ENCODE assay signal across 12 mouse cellular contexts in genomic region chr15:81576961-81577360, GRCm38 (mm10). TPM values are rescaled to one million over a fixed set of nuclear protein-coding genes. Genes with fewer than 3 reads are reported as not detected.
DNase-seq lines count a peak whose midpoint lies in the region; ATAC-seq and TF ChIP-seq lines count a peak whose summit lies in the region.
"Had no signal": no experiment of that assay in that cellular context is flagged by ENCODE, and none has a peak within 500 bp of the region (broad histone marks: within the 10 kb centered on the region; RNA-seq: fewer than 3 reads in every experiment).

No protein-coding gene starts in this region.

- H3K36me3 ChIP-seq in forebrain, embryonic 15.5 days: no peaks in the 10 kb centered on the region
- no peaks in the 10 kb centered on the region for H3K36me3 ChIP-seq in forebrain, embryonic 11.5 days (ENCODE audit: control insufficient read depth, insufficient read depth, low read length)
- H3K36me3 ChIP-seq in midbrain, embryonic 14.5 days (ENCODE audit: control insufficient read depth, insufficient read depth, low read length): no peaks in the 10 kb centered on the region
- no peaks in the 10 kb centered on the region for H3K36me3 ChIP-seq in midbrain, embryonic 10.5 days
- no peaks in the 10 kb centered on the region for H3K36me3 ChIP-seq in midbrain, postnatal 0 days (ENCODE audit: insufficient read depth, low read length)
- H3K36me3 ChIP-seq: limb, embryonic 13.5 days had no signal

- no peak overlapping the region for H3K27ac ChIP-seq in forebrain, embryonic 15.5 days (replicated peaks)
- no peak overlapping the region for H3K27ac ChIP-seq in forebrain, embryonic 11.5 days (ENCODE audit: low read depth, low read length)
- H3K27ac ChIP-seq in midbrain, embryonic 14.5 days (replicated peaks; ENCODE audit: low read depth, low read length): no peak overlapping the region
- no peak overlapping the region for H3K27ac ChIP-seq in midbrain, embryonic 10.5 days (replicated peaks)
- H3K27ac ChIP-seq in midbrain, postnatal 0 days (ENCODE audit: low read depth, low read length): 0 out of 2 replicates have a peak overlapping the region, but pooled peaks have one; percentile 38
- H3K27ac ChIP-seq: limb, embryonic 13.5 days had no signal

- H3K4me2 ChIP-seq in forebrain, embryonic 15.5 days (replicated peaks): no peak overlapping the region
- H3K4me2 ChIP-seq in forebrain, embryonic 11.5 days (ENCODE audit: low read depth, low read length, severe bottlenecking): no peak overlapping the region
- no peak overlapping the region for H3K4me2 ChIP-seq in midbrain, embryonic 14.5 days (ENCODE audit: low read length)
- peak overlapping the region; percentile 1; the same call in 1 of the 2 replicates for H3K4me2 ChIP-seq in midbrain, postnatal 0 days (ENCODE audit: low read depth, low read length, poor library complexity, severe bottlenecking)
- H3K4me2 ChIP-seq: limb, embryonic 13.5 days had no signal

- H3K9ac ChIP-seq in forebrain, embryonic 15.5 days (replicated peaks): no peak overlapping the region
- H3K9ac ChIP-seq in forebrain, embryonic 11.5 days (ENCODE audit: low read length): no peak overlapping the region
- H3K9ac ChIP-seq in midbrain, embryonic 14.5 days (replicated peaks; ENCODE audit: low read length): no peak overlapping the region
- H3K9ac ChIP-seq in midbrain, postnatal 0 days (replicated peaks; ENCODE audit: low read length, poor library complexity, severe bottlenecking): no peak overlapping the region
- H3K9ac ChIP-seq: limb, embryonic 13.5 days had no signal

- no peaks in the 10 kb centered on the region for H3K9me3 ChIP-seq in forebrain, embryonic 15.5 days
- no peaks in the 10 kb centered on the region for H3K9me3 ChIP-seq in forebrain, embryonic 11.5 days (ENCODE audit: control insufficient read depth, low read length)
- no peaks in the 10 kb centered on the region for H3K9me3 ChIP-seq in midbrain, embryonic 14.5 days (ENCODE audit: control insufficient read depth, low read length)
- no peaks in the 10 kb centered on the region for H3K9me3 ChIP-seq in midbrain, embryonic 10.5 days (replicated peaks)
- H3K9me3 ChIP-seq in midbrain, postnatal 0 days (ENCODE audit: low read length): no peaks in the 10 kb centered on the region
- H3K9me3 ChIP-seq: limb, embryonic 13.5 days had no signal

- H3K4me1 ChIP-seq in forebrain, embryonic 15.5 days: no peaks in the 10 kb centered on the region
- no peaks in the 10 kb centered on the region for H3K4me1 ChIP-seq in forebrain, embryonic 11.5 days (replicated peaks; ENCODE audit: control insufficient read depth, insufficient read depth, low read length)
- no peaks in the 10 kb centered on the region for H3K4me1 ChIP-seq in midbrain, embryonic 14.5 days (ENCODE audit: control insufficient read depth, insufficient read depth, low read length)
- no peaks in the 10 kb centered on the region for H3K4me1 ChIP-seq in midbrain, embryonic 10.5 days
- H3K4me1 ChIP-seq in midbrain, postnatal 0 days (ENCODE audit: insufficient read depth, low read length): no peaks in the 10 kb centered on the region
- H3K4me1 ChIP-seq: limb, embryonic 13.5 days had no signal

- TF ChIP-seq CTCF in midbrain, postnatal 0 days (IDR thresholded peaks at IDR 0.05): peak; percentile 31

- no peak overlapping the region for H3K4me3 ChIP-seq in forebrain, embryonic 15.5 days
- H3K4me3 ChIP-seq in forebrain, embryonic 11.5 days (ENCODE audit: low read depth, low read length): no peak overlapping the region
- no peak overlapping the region for H3K4me3 ChIP-seq in midbrain, embryonic 14.5 days (replicated peaks; ENCODE audit: low read depth, low read length)
- no peak overlapping the region for H3K4me3 ChIP-seq in midbrain, embryonic 10.5 days
- H3K4me3 ChIP-seq in midbrain, postnatal 0 days (ENCODE audit: low read depth, low read length): no peak overlapping the region
- H3K4me3 ChIP-seq: limb, embryonic 13.5 days had no signal

- no peak for DNase-seq in forebrain, embryonic 11.5 days (ENCODE audit: low spot score)
- peak; percentile 49 for DNase-seq in midbrain, embryonic 14.5 days
- DNase-seq in midbrain, embryonic 10.5 days (ENCODE audit: low spot score): no peak
- peak; percentile 49 for DNase-seq in brain, embryonic 18.5 days (ENCODE audit: low read depth, low spot score)
- peak; percentile 74 for DNase-seq in midbrain, postnatal 0 days (ENCODE audit: low spot score)
- DNase-seq in left cerebral cortex, adult 9 months (ENCODE audit: low spot score in 2 of 2): no peak
- no peak for DNase-seq in lung, postnatal 10 days
- DNase-seq: adrenal gland, adult 2 months; cerebellum, adult 8-10 months; kidney, adult 8-10 months had no signal

- WGBS in forebrain, embryonic 15.5 days: 5% methylated on average over 3 of the region's 3 CpGs
- WGBS in forebrain, embryonic 11.5 days: 15% methylated on average over 3 of the region's 3 CpGs
- 12% methylated on average over 3 of the region's 3 CpGs for WGBS in midbrain, embryonic 14.5 days
- 15% methylated on average over 3 of the region's 3 CpGs for WGBS in midbrain, embryonic 10.5 days
- WGBS in midbrain, postnatal 0 days: 4% methylated on average over 3 of the region's 3 CpGs

- peak; percentile 66 for ATAC-seq in forebrain, embryonic 15.5 days (replicated peaks)
- ATAC-seq in forebrain, embryonic 11.5 days (replicated peaks; ENCODE audit: low FRiP score): no peak
- ATAC-seq in midbrain, embryonic 14.5 days (ENCODE audit: low FRiP score, low TSS enrichment): no peak
- peak; percentile 92 for ATAC-seq in midbrain, postnatal 0 days (ENCODE audit: low FRiP score)

- no peaks in the 10 kb centered on the region for H3K27me3 ChIP-seq in forebrain, embryonic 15.5 days
- H3K27me3 ChIP-seq in forebrain, embryonic 11.5 days (ENCODE audit: control insufficient read depth, insufficient read depth, low read length): no peaks in the 10 kb centered on the region
- no peaks in the 10 kb centered on the region for H3K27me3 ChIP-seq in midbrain, embryonic 14.5 days (ENCODE audit: control insufficient read depth, insufficient read depth, low read length)
- no peaks in the 10 kb centered on the region for H3K27me3 ChIP-seq in midbrain, embryonic 10.5 days (ENCODE audit: low read depth, poor library complexity, severe bottlenecking)
- H3K27me3 ChIP-seq in midbrain, postnatal 0 days (ENCODE audit: insufficient read depth, low read length): no peaks in the 10 kb centered on the region
- H3K27me3 ChIP-seq: limb, embryonic 13.5 days had no signal

RNA-seq across cellular contexts. Expression of gene Ep300, which starts 8.2 kb away (rescaled TPM):
- 18.4 and 21.9 TPM in 2 replicates for polyA plus RNA-seq in forebrain, embryonic 15.5 days (2015; fragmentation: Nextera tagmentation; extraction: Ambion mirVana)
- 31.1 and 33.8 TPM in 2 replicates for polyA plus RNA-seq in forebrain, embryonic 11.5 days (2014; fragmentation: Nextera tagmentation; extraction: Ambion mirVana)
- polyA plus RNA-seq in midbrain, embryonic 14.5 days (2014; fragmentation: Nextera tagmentation; extraction: Ambion mirVana): 22.3 and 28.5 TPM in 2 replicates
- 14.1 and 21.1 TPM in 2 replicates for polyA plus RNA-seq in midbrain, embryonic 10.5 days (2016; fragmentation: Nextera tagmentation; extraction: Ambion mirVana)
- 50.7 and 55.5 TPM in 2 replicates for total RNA-seq in midbrain, postnatal 0 days (2014; rRNA removed)
- polyA plus RNA-seq in midbrain, postnatal 0 days (2015; fragmentation: Nextera tagmentation; extraction: Ambion mirVana): 9.4 and 14.9 TPM in 2 replicates

Comparison
In these comparisons a context has a peak if more than half of its experiments do, and no peak if none do; other contexts are left out.
1. ATAC-seq: peak in forebrain, embryonic 15.5 days (single experiment) and midbrain, postnatal 0 days (single experiment); none in forebrain, embryonic 11.5 days (single experiment) and midbrain, embryonic 14.5 days (single experiment).
2. DNase-seq: peak in midbrain, embryonic 14.5 days (single experiment), brain, embryonic 18.5 days (single experiment) and midbrain, postnatal 0 days (single experiment); none in forebrain, embryonic 11.5 days (single experiment), midbrain, embryonic 10.5 days (single experiment), left cerebral cortex, adult 9 months (0 of 2) and lung, postnatal 10 days (single experiment).